Mouse (Mus musculus) frontal cortex, adult (tissue): ENCODE results near the gene Exoc1.

Experiments
- ATAC-seq: cut with Nextera tagmentation; 2 replicates; pipeline ENCODE4 v1.9.2; 2017; ENCODE audit warnings: mild to moderate bottlenecking, moderate library complexity, mixed read lengths; ENCODE audit not compliant: low TSS enrichment

Gene Exoc1

DNA sequence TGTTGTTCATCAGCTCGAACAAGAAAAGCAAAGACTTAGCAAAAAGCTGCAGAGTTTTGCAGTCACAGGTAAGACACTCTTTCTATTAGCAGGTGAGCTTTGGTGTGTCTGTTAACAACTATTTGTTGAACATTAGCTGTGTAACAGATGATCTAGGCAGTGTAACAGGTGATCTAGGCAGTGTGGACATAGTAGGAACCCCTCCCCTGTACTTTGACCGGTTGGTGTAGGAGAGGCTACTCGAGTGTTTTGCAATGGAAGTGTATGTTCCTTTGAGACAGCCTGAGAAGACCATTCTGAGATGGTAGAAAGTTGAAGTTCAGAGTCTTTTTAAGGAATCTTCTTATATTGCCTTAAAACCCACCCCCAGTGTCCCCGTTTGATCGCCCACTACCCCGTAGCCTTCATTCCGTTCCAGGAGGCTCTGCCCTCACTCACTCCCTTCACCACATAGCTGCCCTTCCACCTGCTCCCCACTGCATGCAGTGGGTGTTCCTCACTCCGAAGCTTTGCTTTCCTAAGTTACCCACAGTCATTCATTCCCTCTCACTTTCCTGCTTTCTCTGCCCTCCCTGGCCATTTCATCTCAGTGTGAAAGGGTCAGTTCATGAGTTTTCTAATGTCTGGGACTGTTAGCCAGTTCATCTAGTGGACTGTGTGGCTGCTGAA, 80.7 kb downstream of the Exoc1 start:
- no peak for ATAC-seq

DNA sequence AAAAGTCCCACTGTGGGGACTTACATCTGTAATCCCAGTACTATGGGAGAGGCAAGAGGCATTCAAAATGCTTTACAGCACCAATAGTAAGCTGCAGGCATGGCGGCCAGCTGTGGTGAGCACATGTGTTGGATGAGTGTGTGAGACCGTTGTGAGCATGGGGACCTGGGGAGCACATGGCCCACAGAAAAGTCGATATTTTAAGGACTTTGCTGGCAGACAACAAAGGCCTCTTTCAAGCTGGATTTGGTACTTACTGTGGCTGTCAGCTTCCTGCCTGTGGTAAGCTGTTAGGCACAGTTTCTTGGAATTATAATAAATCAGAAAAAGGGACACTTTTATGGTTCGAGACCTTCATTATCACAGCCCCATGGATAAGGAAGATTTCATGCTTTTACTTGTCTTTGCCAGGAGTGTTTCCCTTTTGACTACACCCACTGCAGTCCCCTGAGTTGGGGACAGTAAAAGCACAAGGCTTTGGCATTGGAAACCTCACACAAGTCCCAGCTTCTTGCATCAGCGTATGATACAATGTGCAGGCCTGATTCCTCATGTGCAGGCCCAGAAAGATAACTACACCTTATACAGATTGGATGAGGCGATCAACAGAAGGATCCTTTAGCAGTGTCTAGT, 83.9 kb downstream of the Exoc1 start:
- no peak for ATAC-seq

DNA sequence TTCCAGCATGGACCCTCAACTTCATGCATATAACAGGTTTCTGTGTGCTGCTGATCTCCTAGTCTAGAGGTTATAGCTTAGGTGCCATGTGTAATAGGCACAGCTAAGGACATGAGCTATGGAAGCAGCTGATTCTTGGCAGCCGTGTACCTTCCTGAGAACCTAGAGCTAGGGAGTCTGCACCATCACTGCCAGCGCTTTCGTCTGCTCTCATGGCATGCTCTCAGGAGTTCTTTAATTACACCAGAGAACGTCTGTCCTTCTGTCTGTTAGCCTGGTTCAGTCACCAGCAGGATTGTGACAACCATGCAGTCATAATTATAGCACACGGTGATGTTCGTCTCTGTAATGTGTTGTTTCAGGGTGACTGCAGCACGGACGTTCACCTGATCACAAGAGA, 86.2 kb downstream of the Exoc1 start:
- ATAC-seq: peak; percentile 72

DNA sequence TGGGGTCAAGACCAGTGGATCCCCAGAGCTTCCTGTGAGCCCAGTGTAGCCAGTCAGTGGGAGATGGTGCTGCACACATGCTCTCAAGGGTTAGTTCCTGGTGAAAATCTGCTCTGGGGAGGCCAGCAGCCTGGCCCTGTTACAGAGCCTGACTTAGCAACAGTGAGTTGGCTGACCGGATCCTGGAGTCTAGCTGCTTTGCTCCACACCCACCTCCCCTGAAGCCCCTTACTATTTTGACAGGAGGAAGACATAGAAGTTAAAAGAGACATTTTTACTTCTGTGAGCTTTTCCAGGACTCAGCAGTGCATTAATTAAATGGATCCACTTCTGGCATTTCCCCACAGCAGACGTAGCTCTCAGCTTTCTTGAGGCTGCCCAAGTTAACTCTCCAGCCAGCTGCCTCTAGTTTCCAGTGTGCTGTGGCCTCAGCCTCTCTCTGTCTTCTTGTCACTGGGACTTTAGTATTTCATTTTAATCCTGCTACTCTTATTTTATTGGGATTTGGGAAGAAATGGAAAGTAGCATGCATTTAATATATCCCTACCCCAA, 87.2 kb downstream of the Exoc1 start:
- peak; percentile 50; the same call in 1 of the 2 replicates for ATAC-seq

DNA sequence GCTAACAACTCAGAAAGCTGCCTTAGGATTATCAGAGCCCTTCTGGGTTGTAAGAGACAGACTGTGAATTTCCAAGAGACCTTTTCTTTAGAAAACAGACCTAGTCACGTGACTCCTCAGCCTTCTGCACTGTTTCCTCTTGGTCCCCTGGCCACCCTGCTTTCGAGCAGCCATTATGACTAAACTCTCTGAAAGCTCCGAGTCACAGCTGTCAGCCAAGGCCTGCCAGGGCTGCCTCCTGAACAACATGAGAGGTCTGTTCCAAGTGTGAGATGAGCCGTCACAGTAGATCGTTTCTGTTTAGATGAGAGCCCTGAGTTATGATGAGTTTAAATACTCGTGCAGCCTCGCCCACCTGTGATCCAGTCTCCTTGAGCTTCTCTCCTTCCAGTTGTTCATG, 89.6 kb downstream of the Exoc1 start:
- no peak for ATAC-seq
